Mouse (Mus musculus) E14TG2a.4 (cell line): ENCODE measurements around the gene Pth1r.

ENCODE experiments used
- CTCF ChIP-seq: conservative IDR thresholded peaks from 2 replicates; pipeline ENCODE4 v1.5.1; 2014; ENCODE audit warnings: low read length
- NANOG ChIP-seq: IDR thresholded peaks from 2 replicates; pipeline ENCODE4 v1.6.1; 2014; ENCODE audit warnings: borderline replicate concordance, low read length, mixed read lengths

DNA sequence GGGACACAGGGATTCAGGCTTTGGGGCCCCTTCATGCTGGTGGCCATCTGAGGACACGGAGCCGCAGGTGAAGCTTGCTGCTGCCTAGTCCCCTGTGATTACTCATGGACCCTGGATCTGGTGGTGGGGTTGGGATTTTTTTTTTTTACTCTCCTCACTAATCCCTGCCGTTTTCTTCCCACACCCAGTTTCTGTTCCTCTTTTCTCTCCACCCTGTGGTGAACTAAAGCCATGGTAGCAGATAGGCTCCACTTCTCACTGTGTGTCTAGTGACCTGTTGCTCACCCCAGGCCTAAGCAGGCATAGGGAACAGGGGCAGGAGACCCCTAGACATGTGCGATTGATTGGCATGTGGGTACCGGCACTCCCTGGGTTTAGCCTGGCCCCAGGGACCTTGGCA, 40.2 kb downstream of the Pth1r start:
- TF ChIP-seq CTCF (no peak), NANOG (no peak)
